Mouse (Mus musculus) CH12.LX (cell line): ENCODE data around the gene Ubald2. TPM values are rescaled to one million over a fixed set of nuclear protein-coding genes. Genes with fewer than 3 reads are reported as not detected.

Experiments used
- DNase-seq: peaks from one replicate; pipeline ENCODE4 v3.0.0-alpha.2; 2013; ENCODE audit errors: extremely low read depth
- H3K27ac ChIP-seq: 2 replicates; pipeline ENCODE4 v1.5.1; 2012; ENCODE audit warnings: low read depth, mild to moderate bottlenecking, control low read depth, moderate library complexity; ENCODE audit not compliant: insufficient read depth
- H3K27me3 ChIP-seq: replicated peaks from 2 replicates; pipeline ENCODE3; 2012; ENCODE audit warnings: inconsistent platforms
- H3K36me3 ChIP-seq, 2 experiments: replicated peaks in 1 of 2; 2 replicates each; pipeline versions ENCODE3 to v1.6.1; 2012; ENCODE audit warnings: inconsistent platforms in 1 of 2, low read length in 1 of 2, mild to moderate bottlenecking in 1 of 2, mixed read lengths in 1 of 2, moderate library complexity in 1 of 2; ENCODE audit not compliant: control insufficient read depth in 1 of 2, insufficient read depth in 1 of 2
- H3K4me1 ChIP-seq, 2 experiments: 2 replicates each; pipeline ENCODE4 v1.6.1; 2012; ENCODE audit warnings: inconsistent platforms in 1 of 2, moderate library complexity in 1 of 2; ENCODE audit not compliant: insufficient read depth in 2 of 2, control insufficient read depth in 1 of 2
- H3K4me2 ChIP-seq: 2 replicates; pipeline ENCODE4 v1.6.1; 2012; ENCODE audit warnings: low read depth, mild to moderate bottlenecking, control low read depth; ENCODE audit not compliant: poor library complexity, insufficient read depth, severe bottlenecking
- H3K4me3 ChIP-seq, 3 experiments: fragments of 150-350 bp in 1 of 3; sonication (generic) in 1 of 3; replicated peaks in 1 of 3; 2 replicates each; pipeline versions ENCODE3 to v1.5.1; 2011 to 2012; ENCODE audit warnings: low read depth in 2 of 3, low read length in 2 of 3, mild to moderate bottlenecking in 2 of 3, moderate library complexity in 2 of 3, control low read depth in 1 of 3, improper control_type of control experiment in 1 of 3, inconsistent platforms in 1 of 3, mixed read lengths in 1 of 3; ENCODE audit not compliant: poor library complexity in 1 of 3
- H3K79me2 ChIP-seq: replicated peaks from 2 replicates; pipeline ENCODE4 v1.6.1; 2012; ENCODE audit warnings: mild to moderate bottlenecking, moderate library complexity; ENCODE audit not compliant: control insufficient read depth, poor library complexity, insufficient read depth, severe bottlenecking; ENCODE audit errors: extremely low read depth
- H3K9ac ChIP-seq: 2 replicates; pipeline ENCODE4 v1.6.1; 2012; ENCODE audit warnings: low read depth, mild to moderate bottlenecking, control low read depth, moderate library complexity; ENCODE audit not compliant: insufficient read depth
- H3K9me3 ChIP-seq: replicated peaks from 2 replicates; pipeline ENCODE3; 2012; ENCODE audit warnings: low read length, inconsistent platforms, mixed read lengths
- BHLHE40 ChIP-seq: IDR thresholded peaks from 2 replicates; pipeline ENCODE4 v1.6.1; 2011; ENCODE audit warnings: mild to moderate bottlenecking, low read depth, low read length, improper control_type of control experiment
- CHD1 ChIP-seq: IDR thresholded peaks from 2 replicates; pipeline ENCODE4 v1.6.1; 2012; ENCODE audit warnings: low read depth, low read length, improper control_type of control experiment, inconsistent platforms
- CTCF ChIP-seq, 2 experiments: IDR thresholded peaks in 1 of 2; conservative IDR thresholded peaks in 1 of 2; 2 replicates each; pipeline ENCODE4 v1.5.1; 2011 to 2012; ENCODE audit warnings: low read depth in 2 of 2, low read length in 2 of 2, improper control_type of control experiment in 1 of 2, inconsistent platforms in 1 of 2, mild to moderate bottlenecking in 1 of 2, moderate library complexity in 1 of 2
- E2F4 ChIP-seq: IDR thresholded peaks from 2 replicates; pipeline ENCODE4 v1.6.1; 2011; ENCODE audit warnings: low read depth, low read length, improper control_type of control experiment; ENCODE audit not compliant: insufficient replicate concordance
- ELF1 ChIP-seq: IDR thresholded peaks from 2 replicates; pipeline ENCODE4 v1.6.1; 2014; ENCODE audit warnings: low read depth, mild to moderate bottlenecking, inconsistent platforms, low read length, improper control_type of control experiment
- EP300 ChIP-seq: IDR thresholded peaks from 2 replicates; pipeline ENCODE4 v1.6.1; 2011; ENCODE audit warnings: low read length, improper control_type of control experiment
- ETS1 ChIP-seq: conservative IDR thresholded peaks from 2 replicates; pipeline ENCODE4 v1.6.1; 2012; ENCODE audit warnings: low read depth, mild to moderate bottlenecking, inconsistent platforms, low read length, improper control_type of control experiment, moderate library complexity
- GABPA ChIP-seq: IDR thresholded peaks from 2 replicates; pipeline ENCODE4 v1.6.1; 2012; ENCODE audit warnings: low read depth, low read length, improper control_type of control experiment, inconsistent platforms; ENCODE audit not compliant: insufficient replicate concordance
- HCFC1 ChIP-seq: IDR thresholded peaks from 2 replicates; pipeline ENCODE4 v1.6.1; 2012; ENCODE audit warnings: low read depth, mild to moderate bottlenecking, inconsistent platforms, low read length, improper control_type of control experiment
- IRF4 ChIP-seq: IDR thresholded peaks from 2 replicates; pipeline ENCODE4 v1.6.1; 2014; ENCODE audit warnings: low read depth, mild to moderate bottlenecking, inconsistent platforms, low read length, improper control_type of control experiment
- JUN ChIP-seq: IDR thresholded peaks from 2 replicates; pipeline ENCODE4 v1.6.1; 2011; ENCODE audit warnings: low read depth, mild to moderate bottlenecking, low read length, improper control_type of control experiment, moderate library complexity; ENCODE audit not compliant: insufficient read depth
- JUND ChIP-seq: conservative IDR thresholded peaks from 2 replicates; pipeline ENCODE4 v1.6.1; 2011; ENCODE audit warnings: low read depth, low read length, improper control_type of control experiment
- KAT2A ChIP-seq: IDR thresholded peaks from 2 replicates; pipeline ENCODE4 v1.6.1; 2012; ENCODE audit warnings: low read length, improper control_type of control experiment, inconsistent platforms; ENCODE audit not compliant: insufficient replicate concordance
- MAFK ChIP-seq: IDR thresholded peaks from 2 replicates; pipeline ENCODE4 v1.6.1; 2011; ENCODE audit warnings: low read length, improper control_type of control experiment; ENCODE audit not compliant: insufficient replicate concordance
- MAX ChIP-seq: IDR thresholded peaks from 2 replicates; pipeline ENCODE4 v1.6.1; 2011; ENCODE audit warnings: low read length, improper control_type of control experiment
- MAZ ChIP-seq: IDR thresholded peaks from 2 replicates; pipeline ENCODE4 v1.6.1; 2012; ENCODE audit warnings: low read depth, mild to moderate bottlenecking, inconsistent platforms, low read length, improper control_type of control experiment, moderate library complexity
- MEF2A ChIP-seq: IDR thresholded peaks from 2 replicates; pipeline ENCODE4 v1.6.1; 2014; ENCODE audit warnings: low read depth, mild to moderate bottlenecking, inconsistent platforms, low read length, improper control_type of control experiment, borderline replicate concordance
- MXI1 ChIP-seq: IDR thresholded peaks from 2 replicates; pipeline ENCODE4 v1.6.1; 2011; ENCODE audit warnings: mild to moderate bottlenecking, low read depth, low read length, improper control_type of control experiment
- MYC ChIP-seq: IDR thresholded peaks from 2 replicates; pipeline ENCODE4 v1.6.1; 2011; ENCODE audit warnings: low read depth, mild to moderate bottlenecking, improper control_type of control experiment, low read length
- NELFE ChIP-seq: IDR thresholded peaks from 2 replicates; pipeline ENCODE4 v1.6.1; 2011; ENCODE audit warnings: low read depth, low read length, improper control_type of control experiment
- NRF1 ChIP-seq: IDR thresholded peaks from 2 replicates; pipeline ENCODE4 v1.6.1; 2014; ENCODE audit warnings: low read depth, mild to moderate bottlenecking, inconsistent platforms, low read length, improper control_type of control experiment, moderate library complexity
- PAX5 ChIP-seq: IDR thresholded peaks from 2 replicates; pipeline ENCODE4 v1.6.1; 2012; ENCODE audit warnings: low read length, inconsistent platforms, mixed read lengths
- POLR2A ChIP-seq: IDR thresholded peaks from 2 replicates; pipeline ENCODE4 v1.6.1; 2011; ENCODE audit warnings: low read depth, mild to moderate bottlenecking, improper control_type of control experiment, low read length
- POLR2AphosphoS2 ChIP-seq: IDR thresholded peaks from 2 replicates; pipeline ENCODE4 v1.6.1; 2011; ENCODE audit warnings: low read depth, low read length, improper control_type of control experiment
- RAD21 ChIP-seq: IDR thresholded peaks from 2 replicates; pipeline ENCODE4 v1.6.1; 2011; ENCODE audit warnings: low read depth, mild to moderate bottlenecking, low read length, improper control_type of control experiment, moderate library complexity
- RCOR1 ChIP-seq: conservative IDR thresholded peaks from 2 replicates; pipeline ENCODE4 v1.6.1; 2012; ENCODE audit warnings: low read depth, mild to moderate bottlenecking, inconsistent platforms, low read length, improper control_type of control experiment
- SIN3A ChIP-seq: IDR thresholded peaks from 2 replicates; pipeline ENCODE4 v1.6.1; 2012; ENCODE audit warnings: low read length, improper control_type of control experiment, inconsistent platforms
- SMC3 ChIP-seq: IDR thresholded peaks from 2 replicates; pipeline ENCODE4 v1.6.1; 2011; ENCODE audit warnings: low read depth, low read length, improper control_type of control experiment
- TBP ChIP-seq: conservative IDR thresholded peaks from 2 replicates; pipeline ENCODE4 v1.6.1; 2011; ENCODE audit warnings: low read depth, low read length, improper control_type of control experiment
- TCF12 ChIP-seq: IDR thresholded peaks from 2 replicates; pipeline ENCODE4 v1.6.1; 2014; ENCODE audit warnings: low read depth, mild to moderate bottlenecking, inconsistent platforms, low read length, improper control_type of control experiment
- UBTF ChIP-seq: IDR thresholded peaks from 2 replicates; pipeline ENCODE4 v1.6.1; 2012; ENCODE audit warnings: low read depth, mild to moderate bottlenecking, inconsistent platforms, low read length, improper control_type of control experiment, moderate library complexity
- USF1 ChIP-seq: IDR thresholded peaks from 2 replicates; pipeline ENCODE4 v1.6.1; 2014; ENCODE audit warnings: low read depth, mild to moderate bottlenecking, inconsistent platforms, low read length, improper control_type of control experiment
- ZC3H11A ChIP-seq: IDR thresholded peaks from 2 replicates; pipeline ENCODE4 v1.6.1; 2012; ENCODE audit warnings: low read depth, mild to moderate bottlenecking, inconsistent platforms, low read length, improper control_type of control experiment
- ZKSCAN1 ChIP-seq: IDR thresholded peaks from 2 replicates; pipeline ENCODE4 v1.6.1; 2012; ENCODE audit warnings: low read depth, inconsistent platforms, low read length, improper control_type of control experiment, borderline replicate concordance
- ZMIZ1 ChIP-seq: IDR thresholded peaks from 2 replicates; pipeline ENCODE4 v1.6.1; 2012; ENCODE audit warnings: low read depth, mild to moderate bottlenecking, inconsistent platforms, low read length, improper control_type of control experiment
- ZNF384 ChIP-seq: IDR thresholded peaks from 2 replicates; pipeline ENCODE4 v1.6.1; 2012; ENCODE audit warnings: low read depth, low read length, improper control_type of control experiment, inconsistent platforms
- dilution Hi-C: fragments of 300-500 bp; cut with MboI; formaldehyde crosslinking; loops from 2 replicates; pipeline ENCODE4 v1.14.3; 2020; ENCODE audit warnings: low sequenced_read_pairs; ENCODE audit not compliant: extremely low pct_unique_long_range_greater_than_20kb, extremely low pct_ligation_motif_present
- in situ Hi-C: fragments of 300-500 bp; cut with MboI; formaldehyde crosslinking; loops from 3 replicates; pipeline ENCODE4 v1.14.3; 2019; ENCODE audit warnings: low sequenced_read_pairs, low pct_ligation_motif_present, low pct_unique_long_range_greater_than_20kb, mixed read lengths
- polyA plus RNA-seq: library from polyadenylated mRNA; unstranded; fragments of >175 nt; gene quantifications from 2 replicates; pipeline ENCODE4 v1.2.1, GENCODE M21; 2012; ENCODE audit warnings: low read depth; ENCODE audit not compliant: insufficient read length
- total RNA-seq, 2 experiments: library from RNA; depleted of rRNA; stranded (reverse); fragments of 300-350 nt in 1 of 2; fragments of >200 nt in 1 of 2; gene quantifications; 2 replicates each; pipeline ENCODE4 v1.2.3; 2012 to 2014

Gene Ubald2
- total RNA-seq (2012; rRNA removed) (321 and 436 TPM in 2 replicates), total RNA-seq (2014; rRNA removed) (291 and 336 TPM in 2 replicates), polyA plus RNA-seq (222 and 228 TPM in 2 replicates)

DNA sequence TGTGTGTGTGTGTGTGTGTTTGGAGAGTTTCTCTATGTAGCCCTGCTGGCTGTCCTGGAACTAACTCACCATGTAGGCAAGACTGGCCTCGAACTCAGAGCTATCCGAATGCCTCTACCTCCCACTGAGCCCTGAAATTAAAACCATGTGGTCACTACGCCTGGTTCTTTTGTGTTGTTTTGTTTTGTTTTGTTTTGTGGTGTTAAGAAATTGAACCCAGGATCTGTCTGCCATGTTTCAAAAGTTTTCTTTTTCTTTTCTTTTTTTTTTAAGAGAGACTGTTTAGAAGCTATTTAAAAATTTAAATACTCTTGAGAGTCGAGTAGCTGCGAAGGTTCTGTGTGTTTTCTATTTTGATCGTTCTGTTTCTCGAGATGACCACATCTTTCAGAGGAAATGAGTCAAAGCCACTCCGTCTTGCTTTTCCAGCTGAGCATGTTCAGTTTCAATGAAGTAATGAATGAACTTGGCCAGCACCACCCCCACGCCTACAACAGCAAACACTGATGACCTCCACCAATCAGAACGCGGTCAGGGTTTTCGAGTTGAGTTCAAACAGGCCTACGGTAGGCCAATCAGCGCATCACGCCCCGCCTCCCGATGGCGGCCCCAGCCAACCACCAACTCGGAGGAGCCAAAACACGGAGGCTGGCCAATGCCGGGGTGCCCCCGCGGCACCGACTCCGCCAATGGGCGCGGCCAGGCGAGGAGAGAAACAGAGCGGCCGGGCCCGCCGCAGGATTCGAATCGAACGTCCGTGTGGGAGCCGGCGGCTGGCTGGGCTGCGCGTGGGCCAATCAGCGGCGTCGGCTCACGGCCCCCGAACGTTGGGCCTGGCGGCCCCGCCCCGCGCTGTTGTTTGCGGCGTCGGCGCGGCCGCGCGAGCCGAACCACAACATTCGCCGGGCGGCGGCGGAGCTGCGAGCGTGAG lies at the start of gene Ubald2:
Ubald2 (plus strand) TSS at position 739 of the 931 bp plus-strand sequence.
- in situ Hi-C loops = no loop called here
- H3K4me1 ChIP-seq = peaks cover 30 to 66% of the 10 kb centered on the region in 2 experiments
- TF ChIP-seq JUND = peak; percentile 99
- TF ChIP-seq KAT2A = peak; percentile 38; the same call in 1 of the 2 replicates
- peak; percentile 82 for TF ChIP-seq TCF12
- peak; percentile 99 for TF ChIP-seq MEF2A
- peak; percentile 40; the same call in 1 of the 2 replicates for TF ChIP-seq POLR2AphosphoS2
- TF ChIP-seq MAX = peak; percentile 78
- 0 out of 2 replicates have a peak, but pooled peaks have one; percentile 72 for TF ChIP-seq UBTF
- TF ChIP-seq SIN3A = peak; percentile 99
- no peak for TF ChIP-seq PAX5
- TF ChIP-seq RCOR1 = peak; percentile 98
- peak; percentile 72; the same call in 1 of the 2 replicates for TF ChIP-seq POLR2A
- TF ChIP-seq HCFC1 = peak; percentile 66
- TF ChIP-seq ZNF384 = peak; percentile 88
- peak; percentile 99 for TF ChIP-seq IRF4
- peak; percentile 73; the same call in 1 of the 2 replicates for TF ChIP-seq MXI1
- no peak for TF ChIP-seq CTCF (conservative IDR thresholded peaks at IDR 0.05 in 1 of 2, IDR thresholded peaks at IDR 0.05 in 1 of 2; ENCODE audit: low read depth in 2 of 2, low read length in 2 of 2)
- peak; percentile 89; the same call in 1 of the 2 replicates for TF ChIP-seq CHD1
- TF ChIP-seq RAD21 = peak; percentile 30
- TF ChIP-seq ZKSCAN1 = no peak
- TF ChIP-seq GABPA = no peak
- TF ChIP-seq ETS1 = peak; percentile 100
- peak; percentile 70; the same call in 1 of the 2 replicates for TF ChIP-seq TBP
- peak; percentile 64 for TF ChIP-seq NRF1
- no peak for TF ChIP-seq USF1
- 0 out of 2 replicates have a peak, but pooled peaks have one; percentile 49 for TF ChIP-seq NELFE
- TF ChIP-seq JUN = peak; percentile 99
- TF ChIP-seq EP300 = peak; percentile 99
- no peak; the same call in 1 of the 2 replicates for TF ChIP-seq ZMIZ1
- peak; percentile 98 for TF ChIP-seq MAZ
- TF ChIP-seq SMC3 = peak; percentile 41
- peak; percentile 92 for TF ChIP-seq BHLHE40
- TF ChIP-seq MYC = peak; percentile 98
- peak; percentile 92 for TF ChIP-seq MAFK
- peak; percentile 60 for TF ChIP-seq ELF1
- TF ChIP-seq E2F4 = peak; percentile 75; the same call in 1 of the 2 replicates
- peak; percentile 42; the same call in 1 of the 2 replicates for TF ChIP-seq ZC3H11A

More for the DNA sequence above, at the start of gene Ubald2:
- Histone ChIP-seq H3K4me3 (peak within 1 kb of the TSS; percentile 67 to 83 (median 74)), H3K9me3 (no peaks in the 10 kb centered on the region), H3K4me2 (peak within 1 kb of the TSS; percentile 79), H3K27me3 (no peaks in the 10 kb centered on the region), H3K27ac (peak within 1 kb of the TSS; percentile 98), H3K9ac (peak within 1 kb of the TSS; percentile 95), H3K79me2 (peaks cover 37% of the 10 kb centered on the region), H3K36me3 (peaks cover 16 to 24% of the 10 kb centered on the region in 2 experiments)
- dilution Hi-C loops = no loop called here
- DNase-seq = peak; percentile 100
